Mouse (Mus musculus) lung, postnatal 14 days (tissue): ENCODE measurements around the gene Rrh.
"Not testable (repeated sequence)": the region's sequence is repeated elsewhere in the genome, so short reads cannot be mapped to it uniquely, and the experiment has no call there.

ENCODE experiments used
- DNase-seq: peaks from one replicate; pipeline ENCODE4 v3.0.0; 2021

The Rrh gene

GRCm38 (mm10) chr3:129771210-129771609, 51.2 kb downstream of the Rrh start:
- DNase-seq: no peak

GRCm38 (mm10) chr3:129766971-129767794, 55.2 kb downstream of the Rrh start:
- DNase-seq: no peak

- DNase-seq: no peak
Observed at GRCm38 (mm10) chr3:129766106-129766505, 56.3 kb downstream of the Rrh start.

GRCm38 (mm10) chr3:129757599-129757998, 64.8 kb downstream of the Rrh start:
- not testable (repeated sequence) for DNase-seq

GRCm38 (mm10) chr3:129754650-129755604, 67.5 kb downstream of the Rrh start, which contains the start of gene Egf:
Egf (minus strand) TSS chr3:129755316.
- peak; percentile 35 for DNase-seq
